Mouse (Mus musculus) intestine, postnatal 0 days (tissue): ENCODE results near the gene Terf2. TPM values are rescaled to one million over a fixed set of nuclear protein-coding genes. Genes with fewer than 3 reads are reported as not detected.
A peak's percentile ranks its signal among the peaks of the same experiment; 100 is the strongest.

Experiments used
- ATAC-seq: fragments of 200-750 bp; cut with Nextera tagmentation; 2 replicates; pipeline ENCODE4 v1.8.0; 2017; ENCODE audit warnings: mild to moderate bottlenecking, moderate TSS enrichment, moderate library complexity
- H3K27ac ChIP-seq: fragments of 300-500 bp; sonication (generic); 2 replicates; pipeline ENCODE4 v1.5.1; 2014; ENCODE audit warnings: mild to moderate bottlenecking, low read depth, low read length, moderate library complexity
- H3K27me3 ChIP-seq: fragments of 300-500 bp; sonication (generic); replicated peaks from 2 replicates; pipeline ENCODE4 v1.6.1; 2014; ENCODE audit warnings: low read length, mixed read lengths; ENCODE audit not compliant: control insufficient read depth, insufficient read depth
- H3K36me3 ChIP-seq: fragments of 300-500 bp; sonication (generic); 2 replicates; pipeline ENCODE4 v1.6.1; 2014; ENCODE audit warnings: mild to moderate bottlenecking, moderate library complexity; ENCODE audit not compliant: control insufficient read depth, insufficient read depth
- H3K4me1 ChIP-seq: fragments of 300-500 bp; sonication (generic); replicated peaks from 2 replicates; pipeline ENCODE4 v1.6.1; 2014; ENCODE audit warnings: antibody characterized with exemption, low read length, mixed read lengths; ENCODE audit not compliant: control insufficient read depth, insufficient read depth
- H3K4me2 ChIP-seq: fragments of 300-500 bp; sonication (generic); replicated peaks from 2 replicates; pipeline ENCODE4 v1.6.1; 2014; ENCODE audit warnings: low read depth, mild to moderate bottlenecking, moderate library complexity
- H3K4me3 ChIP-seq: fragments of 300-500 bp; sonication (generic); 2 replicates; pipeline ENCODE4 v1.5.1; 2014; ENCODE audit warnings: low read depth, low read length
- H3K9ac ChIP-seq: fragments of 300-500 bp; sonication (generic); 2 replicates; pipeline ENCODE4 v1.6.1; 2014; ENCODE audit warnings: mild to moderate bottlenecking, low read depth, low read length
- H3K9me3 ChIP-seq: fragments of 300-500 bp; sonication (generic); 2 replicates; pipeline ENCODE4 v1.6.1; 2016; ENCODE audit warnings: mixed run types; ENCODE audit not compliant: control insufficient read depth
- CTCF ChIP-seq: sonication (generic); IDR thresholded peaks from 2 replicates; pipeline ENCODE4 v1.5.1; 2016; ENCODE audit warnings: low read depth, mild to moderate bottlenecking, control low read depth, antibody characterized with exemption, moderate library complexity
- WGBS: fragments of 180-500 bp; shearing (Covaris S2); extraction: QIAGEN DNeasy Blood & Tissue Kit; methylation state at CpG from one replicate; pipeline ENCODE4 v1.1.7; 2014; 5-methylcytosine and 5-hydroxymethylcytosine counted together
- polyA plus RNA-seq: library from polyadenylated mRNA; unstranded; fragments of >200 nt; fragmentation: Nextera tagmentation; extraction: Ambion mirVana; gene quantifications from 2 replicates; pipeline ENCODE4 v1.2.1, GENCODE M21; 2015

The Terf2 gene
- polyA plus RNA-seq, 1 experiment from 2014 or later = 11.2 TPM

GRCm38 (mm10) chr8:107073706-107074105 lies 22.6 kb downstream of the Terf2 start:
- H3K4me1 ChIP-seq = no peaks in the 10 kb centered on the region
- WGBS = 90% methylated on average over 4 of the region's 4 CpGs
- no peaks in the 10 kb centered on the region for H3K9me3 ChIP-seq
- H3K27me3 ChIP-seq = no peaks in the 10 kb centered on the region
- H3K36me3 ChIP-seq = peaks cover 71% of the 10 kb centered on the region
- H3K4me3 ChIP-seq = no peak overlapping the region
- no peak overlapping the region for H3K9ac ChIP-seq
- TF ChIP-seq CTCF = no peak
- H3K4me2 ChIP-seq = no peak overlapping the region
- no peak for ATAC-seq
- H3K27ac ChIP-seq = no peak overlapping the region

DNA sequence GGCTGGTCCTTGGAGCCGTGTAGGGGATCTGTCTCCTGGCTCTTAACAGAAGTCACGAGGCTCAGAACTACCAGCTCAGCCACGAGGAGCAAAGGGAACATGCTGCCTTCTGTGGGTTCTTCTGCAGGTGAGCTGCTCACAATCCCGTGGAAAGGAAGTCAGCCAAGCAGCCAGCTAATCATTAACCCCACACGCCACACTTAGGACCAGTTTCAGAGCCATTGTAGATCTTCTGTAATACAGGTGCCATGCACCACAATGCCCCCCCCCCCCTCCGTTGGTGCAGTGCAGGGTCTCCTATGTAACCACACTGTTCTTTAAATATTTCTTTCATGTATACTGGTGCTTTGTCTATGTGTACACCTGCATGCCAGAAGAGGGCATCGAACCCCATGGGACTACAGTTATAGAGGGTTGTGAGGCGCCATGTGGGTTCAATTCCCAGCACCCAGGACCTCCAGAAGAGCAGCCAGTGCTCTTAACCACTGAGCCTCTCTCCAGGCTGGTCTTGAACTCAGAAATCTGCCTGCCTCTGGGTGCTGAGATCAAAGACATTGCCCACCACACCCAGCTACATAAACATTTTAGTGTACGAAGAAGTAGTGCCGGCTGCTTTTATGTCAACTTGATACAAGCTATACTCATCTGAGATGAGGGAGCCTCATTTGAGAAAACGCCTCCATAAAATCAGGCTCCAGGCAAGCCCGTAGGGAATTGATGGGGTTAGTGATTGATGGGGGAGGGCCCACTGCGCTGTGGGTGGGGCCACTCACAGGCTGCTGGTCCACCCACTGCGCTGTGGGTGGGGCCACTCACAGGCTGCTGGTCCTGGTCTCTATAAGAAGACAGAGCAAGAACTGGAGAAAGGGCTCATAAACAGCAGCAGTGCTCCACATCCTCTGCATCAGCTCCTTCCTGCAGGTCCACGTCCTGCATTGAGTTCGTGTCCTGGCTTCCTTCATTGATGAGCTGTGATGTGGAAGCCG lies 30.5 kb downstream of the Terf2 start, which contains the start of gene Tmed6:
Gene Tmed6, minus strand, starts transcription at position 134 of the 986 bp plus-strand sequence.
- H3K9ac ChIP-seq = no peak within 1 kb of the TSS
- peaks cover 17% of the 10 kb centered on the region for H3K36me3 ChIP-seq
- no peaks in the 10 kb centered on the region for H3K9me3 ChIP-seq
- H3K27me3 ChIP-seq = no peaks in the 10 kb centered on the region
- 37% methylated on average over 17 of the region's 17 CpGs for WGBS
- H3K27ac ChIP-seq = no peak within 1 kb of the TSS
- H3K4me3 ChIP-seq = no peak within 1 kb of the TSS
- no peak for TF ChIP-seq CTCF
- ATAC-seq = peak; percentile 63
- peak within 1 kb of the TSS; percentile 52 for H3K4me2 ChIP-seq
- no peaks in the 10 kb centered on the region for H3K4me1 ChIP-seq

DNA sequence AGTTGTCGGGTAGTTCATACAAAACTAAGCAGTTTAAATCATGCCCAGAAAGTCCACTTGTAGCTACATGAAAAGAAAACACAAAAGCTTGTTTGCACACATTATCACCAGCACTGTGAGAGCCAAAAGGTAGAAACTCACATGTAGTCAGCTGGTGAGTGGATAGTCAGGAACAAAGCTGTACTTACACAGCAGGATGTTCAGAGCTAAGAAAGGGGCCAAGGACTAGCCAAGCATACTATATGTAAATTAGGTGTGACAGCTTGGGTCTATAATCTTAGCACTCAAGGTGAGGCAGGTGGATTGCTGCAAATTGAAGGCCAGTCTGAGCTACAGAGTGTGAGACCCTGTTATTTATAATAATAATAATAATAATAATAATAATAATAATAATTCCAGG lies 33.7 kb downstream of the Terf2 start:
- Histone ChIP-seq H3K9ac (no peak overlapping the region), H3K27me3 (no peaks in the 10 kb centered on the region), H3K36me3 (no peaks in the 10 kb centered on the region), H3K27ac (no peak overlapping the region), H3K4me2 (no peak overlapping the region), H3K4me3 (no peak overlapping the region), H3K4me1 (no peaks in the 10 kb centered on the region), H3K9me3 (no peaks in the 10 kb centered on the region)
- no peak for ATAC-seq
- no peak for TF ChIP-seq CTCF
- WGBS = 87% methylated on average over 1 of the region's 1 CpGs

DNA sequence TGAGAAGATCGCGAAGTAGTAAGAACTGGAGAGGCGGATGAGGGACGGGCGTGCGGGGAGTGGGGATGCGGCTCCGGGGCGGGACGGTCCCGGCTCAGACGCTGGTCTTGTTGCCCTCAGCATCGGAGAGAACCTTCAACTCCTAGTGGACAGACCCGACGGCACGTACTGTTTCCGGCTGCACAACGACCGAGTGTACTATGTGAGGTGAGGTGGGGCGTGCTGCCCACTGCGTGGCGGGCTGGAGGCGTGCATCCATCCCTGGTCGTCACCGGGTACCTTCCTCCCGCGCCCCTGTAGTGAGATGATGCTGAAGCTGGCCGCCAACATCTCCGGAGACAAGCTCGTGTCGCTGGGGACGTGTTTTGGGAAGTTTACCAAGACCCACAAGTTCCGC lies 39.4 kb downstream of the Terf2 start:
- Histone ChIP-seq H3K27me3 (no peaks in the 10 kb centered on the region), H3K36me3 (peaks cover 19% of the 10 kb centered on the region), H3K4me3 (peak overlapping the region; percentile 99), H3K4me1 (0 out of 2 replicates have a peak, but pooled peaks cover 5% of the 10 kb centered on the region), H3K4me2 (peak overlapping the region; percentile 83), H3K9ac (peak overlapping the region; percentile 92), H3K27ac (peak overlapping the region; percentile 22), H3K9me3 (no peaks in the 10 kb centered on the region)
- ATAC-seq = peak; percentile 55
- 2% methylated on average over 33 of the region's 33 CpGs for WGBS
- TF ChIP-seq CTCF = peak; percentile 34; the same call in 1 of the 2 replicates

DNA sequence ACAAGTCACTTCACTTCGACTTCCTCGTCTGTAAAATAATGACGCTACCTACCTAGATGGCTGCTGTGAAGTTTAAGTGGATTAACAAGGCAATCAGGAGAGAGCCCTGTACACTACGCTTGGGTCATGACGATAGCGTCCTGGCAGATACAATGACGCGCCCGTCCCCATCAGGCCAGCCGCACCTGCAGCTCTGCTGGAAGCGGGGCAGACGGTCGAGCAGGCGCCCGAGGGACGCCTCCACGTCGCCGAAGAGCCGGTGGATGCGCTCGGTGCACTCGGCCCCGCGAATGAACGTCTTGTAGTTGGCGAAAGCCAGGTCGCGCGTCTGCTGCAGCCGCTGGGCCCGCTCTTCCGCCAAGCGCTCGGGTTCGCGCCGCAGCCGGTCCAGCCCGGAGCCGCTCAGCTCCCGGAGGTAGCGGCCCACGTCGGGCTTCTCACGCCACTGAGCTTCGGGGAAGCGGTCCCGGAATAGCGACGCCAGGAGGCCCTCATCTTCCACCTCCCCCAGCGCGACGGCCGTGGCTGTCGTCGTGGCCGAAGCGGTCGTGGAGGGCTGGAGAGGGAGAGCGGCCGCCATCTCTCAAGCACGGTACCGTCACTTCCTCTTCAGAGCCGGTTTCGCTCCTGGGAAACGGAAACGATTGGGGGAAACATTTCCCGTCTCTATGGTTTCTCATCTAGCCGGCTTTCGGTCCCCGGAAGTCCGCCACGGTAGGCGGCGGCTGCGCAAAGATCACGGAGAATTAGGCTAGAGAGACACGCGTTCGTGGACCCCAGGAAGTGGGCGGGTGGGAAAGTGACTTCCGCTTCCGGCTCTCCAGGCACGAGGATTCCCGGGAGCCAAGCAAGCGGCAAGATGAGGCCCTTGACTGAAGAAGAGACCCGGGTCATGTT lies 40.0 kb downstream of the Terf2 start, which contains the start of the genes Cog8 and Nip7:
Gene Cog8, minus strand, starts transcription at position 614 of the 897 bp plus-strand sequence.
Gene Nip7, plus strand, starts transcription at position 802 of the 897 bp plus-strand sequence.
- under 1% methylated on average over 88 of the region's 88 CpGs for whole genome bisulfite sequencing
- Histone ChIP-seq H3K9me3 (no peaks in the 10 kb centered on the region), H3K27me3 (no peaks in the 10 kb centered on the region), H3K9ac (peak within 1 kb of the TSS; percentile 92), H3K27ac (peak within 1 kb of the TSS; percentile 88), H3K4me3 (peak within 1 kb of the TSS; percentile 99), H3K36me3 (peaks cover 25% of the 10 kb centered on the region), H3K4me1 (0 out of 2 replicates have a peak, but pooled peaks cover 5% of the 10 kb centered on the region), H3K4me2 (peak within 1 kb of the TSS; percentile 83)
- TF ChIP-seq CTCF = no peak
- ATAC-seq = peak; percentile 93

GRCm38 (mm10) chr8:107052046-107052445 lies 44.3 kb downstream of the Terf2 start:
- ATAC-seq = no peak
- WGBS = 97% methylated on average over 8 of the region's 8 CpGs
- H3K36me3 ChIP-seq = peaks cover 34% of the 10 kb centered on the region
- H3K4me1 ChIP-seq = no peaks in the 10 kb centered on the region
- no peak for TF ChIP-seq CTCF
- no peak overlapping the region for H3K4me2 ChIP-seq
- no peak overlapping the region for H3K4me3 ChIP-seq
- H3K27ac ChIP-seq = no peak overlapping the region
- no peaks in the 10 kb centered on the region for H3K9me3 ChIP-seq
- H3K27me3 ChIP-seq = no peaks in the 10 kb centered on the region
- H3K9ac ChIP-seq = no peak overlapping the region
